Mouse (Mus musculus): ENCODE measurements at regions not wholly inside any gene's neighbourhood (a gene's known extent, or its start where the extent isn't known, plus 50 kb on each side); places are given as distances from the start of the nearest gene placed in this dataset.

DNA sequence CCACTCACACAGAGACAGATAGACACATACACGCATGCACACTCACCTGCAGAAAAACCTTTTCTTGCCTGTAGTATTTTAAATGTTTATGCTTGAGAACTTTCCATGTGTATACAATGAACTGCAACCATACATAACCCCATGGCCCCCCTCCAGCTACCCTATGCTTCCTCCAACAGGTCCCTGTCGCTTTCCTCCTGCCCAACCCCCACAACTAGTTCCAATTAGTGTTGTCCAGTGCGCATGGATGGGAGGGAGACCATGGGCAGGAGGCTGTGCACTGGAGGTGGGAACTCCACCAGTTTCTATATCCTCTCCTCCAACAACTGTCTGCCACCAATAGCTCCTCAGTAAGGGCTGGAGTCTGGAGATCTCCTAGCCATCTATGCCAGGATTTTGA is 82.9 kb upstream of the Jade1 start:
- no peak for DNase-seq

DNA sequence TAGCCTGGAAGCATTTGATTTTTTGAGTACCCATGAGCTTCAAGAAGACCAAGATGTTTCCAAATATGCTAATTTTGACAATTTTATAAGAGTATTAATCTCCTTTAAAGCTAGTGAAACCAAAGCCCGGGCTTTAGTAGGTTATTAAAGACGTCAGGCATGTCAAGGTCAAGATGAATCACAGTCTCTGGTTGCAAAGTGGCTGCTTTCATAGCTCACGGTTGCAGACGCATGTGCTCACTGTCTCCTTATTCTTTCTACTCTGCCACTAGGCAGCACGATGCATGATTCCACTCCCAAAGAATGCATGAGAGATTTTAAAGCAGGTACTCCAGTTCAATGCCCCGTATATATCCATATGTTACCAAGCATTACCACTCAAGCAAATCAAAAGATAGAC is 86.4 kb upstream of the Jade1 start:
- DNase-seq = no peak

DNA sequence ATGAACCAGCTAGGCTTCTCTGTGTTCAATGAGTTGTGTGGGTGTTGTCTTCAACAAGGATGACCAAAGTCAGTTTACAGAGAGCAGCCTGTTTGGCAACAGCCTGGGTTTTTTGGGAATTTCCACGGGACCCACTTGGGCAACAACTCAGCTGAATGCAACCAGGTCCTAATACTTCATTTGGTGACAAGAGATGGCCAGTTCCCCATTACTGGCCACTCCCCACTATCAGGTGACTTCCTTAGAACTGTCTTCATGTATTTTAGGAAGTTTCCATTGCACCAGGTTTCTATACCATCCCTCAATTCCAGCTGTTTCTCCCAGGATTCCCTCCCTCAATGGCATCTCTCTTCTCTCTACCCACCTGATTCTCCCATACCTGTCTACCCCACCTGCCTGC is 87.7 kb upstream of the Jade1 start:
- DNase-seq = no peak

- no peak for DNase-seq
Measured at GRCm38 (mm10) chr3:41465893-41466292, 89.6 kb upstream of the Jade1 start.

- DNase-seq = no peak
Measured at GRCm38 (mm10) chr3:41462953-41463644, 92.4 kb upstream of the Jade1 start.

- no peak for DNase-seq
Measured at GRCm38 (mm10) chr3:41460131-41460530, 95.4 kb upstream of the Jade1 start.

DNA sequence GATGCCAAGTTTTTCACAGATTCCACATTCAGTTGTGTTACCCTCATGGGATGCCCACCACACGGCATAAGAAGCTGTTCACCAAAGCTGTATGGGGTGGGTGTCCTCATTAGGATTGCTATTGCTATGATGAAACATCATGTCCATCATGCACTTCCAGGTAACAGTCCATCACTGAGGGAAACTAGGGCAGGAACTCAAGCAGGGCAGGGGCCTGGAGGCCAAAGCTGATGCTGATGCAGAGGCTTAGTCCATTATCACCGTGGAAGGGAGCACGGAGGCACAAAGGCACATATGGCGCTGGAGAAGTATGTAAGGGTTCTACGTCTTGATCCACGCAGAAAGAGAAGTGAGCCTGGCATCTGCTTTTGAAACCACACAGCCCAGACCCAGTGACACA is 97.4 kb upstream of the Jade1 start:
- no peak for DNase-seq

- no peak for DNase-seq
Measured at GRCm38 (mm10) chr3:41453525-41453924, 102.0 kb upstream of the Jade1 start.

GRCm38 (mm10) chr3:41452716-41453090 is 102.8 kb upstream of the Jade1 start:
- no peak for DNase-seq

- DNase-seq = no peak
Measured at GRCm38 (mm10) chr3:41452020-41452715, 103.4 kb upstream of the Jade1 start.

DNA sequence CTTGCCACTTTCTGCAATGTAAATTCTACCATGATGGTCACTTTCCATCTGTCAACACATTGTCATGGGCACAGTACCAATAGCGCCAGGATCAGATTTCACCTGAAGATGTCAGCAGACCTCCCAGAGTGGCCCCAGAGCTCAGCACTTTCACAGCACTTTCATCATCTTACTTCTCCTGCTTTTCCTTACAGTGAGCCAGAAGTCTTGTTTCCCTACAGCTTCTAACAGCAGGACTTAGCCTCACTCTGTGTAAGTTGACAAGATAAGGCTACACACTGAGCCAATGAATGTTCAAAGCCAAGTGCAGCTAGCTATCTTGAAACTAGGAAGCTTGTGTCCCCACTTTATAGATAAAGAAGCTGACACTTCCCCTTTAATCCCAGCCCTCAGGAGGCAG is 104.8 kb upstream of the Jade1 start:
- no peak for DNase-seq

DNA sequence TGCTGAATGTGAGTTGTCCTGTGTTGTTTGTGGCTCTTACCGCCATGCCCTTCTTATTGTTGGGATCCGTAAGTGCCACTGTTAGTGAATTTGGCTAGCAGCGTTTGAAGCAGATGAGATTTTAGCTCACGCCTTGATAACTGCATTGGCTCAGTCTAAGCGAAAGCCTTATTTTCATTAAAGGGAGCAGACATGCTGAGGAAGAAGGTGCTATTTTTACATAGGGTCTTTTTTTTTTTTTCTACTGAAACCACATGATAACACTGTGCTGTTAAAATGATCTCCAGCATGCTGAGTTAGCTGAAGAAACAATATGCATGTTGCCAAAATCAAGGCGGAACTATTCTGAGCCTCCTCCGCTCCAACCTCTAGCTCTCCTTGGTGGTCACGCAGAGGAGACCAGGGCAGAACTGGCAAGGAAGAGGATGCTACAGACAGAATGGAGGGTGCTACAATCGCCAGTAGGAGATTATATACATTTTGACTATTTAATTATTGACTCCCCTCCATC is 111.2 kb upstream of the Jade1 start:
- no peak for DNase-seq

GRCm38 (mm10) chr3:41436238-41436637 is 119.3 kb upstream of the Jade1 start:
- no peak for DNase-seq

GRCm38 (mm10) chr3:41433106-41433505 is 122.4 kb upstream of the Jade1 start:
- no peak for DNase-seq

GRCm38 (mm10) chr3:41432376-41432775 is 123.2 kb upstream of the Jade1 start:
- DNase-seq = no peak

- no peak for DNase-seq
Measured at GRCm38 (mm10) chr3:41430191-41430590, 125.3 kb upstream of the Jade1 start.

DNA sequence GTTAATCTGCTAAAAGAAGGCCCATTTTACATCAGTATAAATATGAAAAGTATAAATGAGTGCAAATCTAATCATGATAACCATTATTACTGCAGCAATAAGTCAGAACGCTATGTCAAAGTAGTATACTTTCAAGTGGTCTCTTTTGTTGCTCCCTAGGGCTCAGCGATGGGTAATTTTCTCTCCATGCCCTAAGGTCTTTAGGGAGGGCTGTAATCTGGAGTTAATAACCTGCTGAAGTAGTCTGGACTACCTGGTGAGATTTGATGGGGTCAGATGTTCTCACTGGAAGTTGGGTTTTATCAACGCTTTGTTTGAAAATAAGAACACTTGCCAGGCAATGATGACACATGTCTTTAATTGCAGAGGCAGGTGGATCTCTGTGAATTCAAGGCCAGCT is 128.6 kb upstream of the Jade1 start:
- DNase-seq = no peak

DNA sequence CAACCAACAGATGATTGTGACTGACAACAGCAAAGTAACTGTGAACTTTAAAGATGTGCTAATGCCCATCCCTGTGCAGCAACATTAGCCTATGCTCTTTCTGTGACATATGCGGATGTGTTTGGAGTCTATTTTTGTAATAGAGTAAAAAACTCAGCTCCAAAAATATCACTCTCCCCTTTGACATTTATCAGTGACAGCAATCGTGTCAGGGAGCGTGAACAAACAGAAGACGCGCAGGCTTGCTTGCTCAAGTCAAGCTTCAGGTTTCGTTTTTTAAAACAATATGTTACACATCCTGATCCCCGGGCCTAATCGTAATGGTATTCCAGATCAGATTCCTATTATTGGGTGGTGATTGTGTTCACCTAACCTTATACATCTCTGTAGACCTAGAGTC is 129.7 kb upstream of the Jade1 start:
- DNase-seq = no peak

- DNase-seq = no peak
Measured at GRCm38 (mm10) chr3:41424142-41424939, 131.2 kb upstream of the Jade1 start.

DNA sequence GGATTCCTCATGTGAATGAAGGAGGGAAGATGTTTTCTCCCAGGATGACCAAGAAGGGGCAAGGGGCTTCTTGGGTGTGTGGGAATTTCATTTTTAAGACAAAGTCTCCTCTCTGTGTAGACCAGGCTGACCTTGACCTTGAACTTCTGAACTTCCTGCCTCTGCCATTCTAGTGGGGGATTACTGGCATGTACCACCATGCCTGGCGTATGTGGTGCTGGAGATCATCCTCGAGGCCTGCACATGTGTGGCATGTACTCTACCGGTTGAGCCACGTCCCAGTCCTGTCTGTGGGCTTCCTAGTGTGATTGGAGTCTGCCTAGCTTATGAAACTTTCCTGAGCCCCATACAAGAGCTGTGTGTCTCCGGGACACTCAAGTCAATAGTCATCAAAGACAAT is 131.9 kb upstream of the Jade1 start:
- no peak for DNase-seq

GRCm38 (mm10) chr3:41422615-41423579 is 132.6 kb upstream of the Jade1 start:
- DNase-seq = no peak

DNA sequence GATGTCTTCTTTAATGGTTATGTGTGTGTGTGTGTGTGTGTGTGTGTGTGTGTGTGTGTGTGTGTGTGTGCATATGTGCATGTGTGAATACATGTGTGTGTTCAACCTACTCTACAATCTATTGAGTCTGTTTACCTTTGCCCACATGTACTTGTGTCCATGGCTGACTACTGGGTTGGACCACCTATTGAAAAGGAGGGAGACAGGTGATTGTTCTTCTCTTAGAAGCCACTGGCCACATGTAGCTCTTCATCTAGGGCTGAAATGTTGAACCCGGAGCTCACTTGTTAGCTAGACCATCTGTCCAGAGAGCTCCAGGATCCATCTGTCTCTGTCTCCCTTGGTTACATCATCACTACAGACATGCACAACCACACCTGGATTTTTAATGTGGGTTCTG is 141.8 kb upstream of the Jade1 start:
- DNase-seq = no peak

DNA sequence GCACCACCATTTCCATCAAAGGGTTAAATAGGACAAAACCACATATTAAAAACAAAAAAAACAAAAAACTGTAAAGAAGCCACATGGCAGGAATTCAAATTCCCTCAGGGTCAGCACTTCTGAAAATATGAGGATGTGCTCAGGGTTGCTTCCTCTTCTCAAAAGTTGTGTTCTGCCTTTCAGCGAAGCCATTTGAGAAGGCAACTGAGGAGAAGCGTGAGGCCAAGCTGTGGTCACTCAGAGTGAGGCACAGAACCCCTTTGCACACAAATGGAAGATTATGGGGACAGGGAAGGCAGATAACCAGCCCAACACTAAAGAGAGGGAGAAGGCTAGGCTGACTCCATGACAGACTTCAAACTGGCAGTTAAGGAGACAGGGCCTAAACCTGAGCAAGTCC is 142.8 kb upstream of the Jade1 start:
- DNase-seq = no peak
